Mouse (Mus musculus): ENCODE results near the gene Gm14190. TPM values are rescaled to one million over a fixed set of nuclear protein-coding genes. Genes with fewer than 3 reads are reported as not detected.
"Not testable (repeated sequence)": the region's sequence is repeated elsewhere in the genome, so short reads cannot be mapped to it uniquely, and the experiment has no call there.

Gm14190 gene
- polyA plus RNA-seq, 1 experiment from 2014 or later: not detected

GRCm38 (mm10) chr11:99662802-99663201 is 27.7 kb downstream of the Gm14190 start:
- TF ChIP-seq EP300 (IDR thresholded peaks at IDR 0.05; ENCODE audit: low read depth) (no peak), CTCF (IDR thresholded peaks at IDR 0.05; ENCODE audit: low read depth) (no peak)
- WGBS (ENCODE audit: insufficient replicate concordance): 78% methylated on average over 10 of the region's 10 CpGs
- no peaks in the 10 kb centered on the region for H3K27me3 ChIP-seq (ENCODE audit: insufficient read depth, low read length)
- ATAC-seq (no peak), DNase-seq (no peak)
- no peaks in the 10 kb centered on the region for H3K4me1 ChIP-seq (ENCODE audit: insufficient read depth)
- no peaks in the 10 kb centered on the region for H3K36me3 ChIP-seq (replicated peaks; ENCODE audit: insufficient read depth, low read length)
- H3K9ac ChIP-seq (replicated peaks): no peak overlapping the region
- no peaks in the 10 kb centered on the region for H3K9me3 ChIP-seq (ENCODE audit: low read length)
- H3K27ac ChIP-seq (ENCODE audit: low read depth): no peak overlapping the region
- no peak overlapping the region for H3K4me2 ChIP-seq (ENCODE audit: low read depth, low read length)
- H3K4me3 ChIP-seq (ENCODE audit: low read depth, low read length): no peak overlapping the region

- Histone ChIP-seq H3K9ac (replicated peaks) (no peak overlapping the region), H3K27me3 (ENCODE audit: insufficient read depth, low read length) (no peaks in the 10 kb centered on the region), H3K36me3 (replicated peaks; ENCODE audit: insufficient read depth, low read length) (no peaks in the 10 kb centered on the region), H3K4me2 (ENCODE audit: low read depth, low read length) (no peak overlapping the region), H3K27ac (ENCODE audit: low read depth) (no peak overlapping the region), H3K4me1 (ENCODE audit: insufficient read depth) (no peaks in the 10 kb centered on the region), H3K9me3 (ENCODE audit: low read length) (no peaks in the 10 kb centered on the region), H3K4me3 (ENCODE audit: low read depth, low read length) (no peak overlapping the region)
- no peak for TF ChIP-seq CTCF (IDR thresholded peaks at IDR 0.05; ENCODE audit: low read depth)
- TF ChIP-seq EP300 (IDR thresholded peaks at IDR 0.05; ENCODE audit: low read depth): no peak
- no peak for DNase-seq
- ATAC-seq: no peak
- WGBS (ENCODE audit: insufficient replicate concordance): 80% methylated on average over 4 of the region's 4 CpGs
Measured at GRCm38 (mm10) chr11:99659256-99659655, 31.3 kb downstream of the Gm14190 start.

GRCm38 (mm10) chr11:99658467-99659010 is 32.0 kb downstream of the Gm14190 start, which contains the start of gene Gm11563:
Gene Gm11563 (minus strand): TSS chr11:99658960.
- DNase-seq; H3K4me2 ChIP-seq (ENCODE audit: low read depth, low read length); H3K27me3 ChIP-seq (ENCODE audit: insufficient read depth, low read length); H3K4me3 ChIP-seq (ENCODE audit: low read depth, low read length); H3K36me3 ChIP-seq (replicated peaks; ENCODE audit: insufficient read depth, low read length); H3K27ac ChIP-seq (ENCODE audit: low read depth); H3K9me3 ChIP-seq (ENCODE audit: low read length); H3K9ac ChIP-seq (replicated peaks); ATAC-seq; H3K4me1 ChIP-seq (ENCODE audit: insufficient read depth): not testable (repeated sequence)
- 60% methylated on average over 10 of the region's 10 CpGs for WGBS (ENCODE audit: insufficient replicate concordance)

GRCm38 (mm10) chr11:99657051-99657450 is 33.5 kb downstream of the Gm14190 start:
- Histone ChIP-seq H3K36me3 (replicated peaks; ENCODE audit: insufficient read depth, low read length) (no peaks in the 10 kb centered on the region), H3K4me3 (ENCODE audit: low read depth, low read length) (no peak overlapping the region), H3K4me1 (ENCODE audit: insufficient read depth) (no peaks in the 10 kb centered on the region), H3K27me3 (ENCODE audit: insufficient read depth, low read length) (no peaks in the 10 kb centered on the region), H3K27ac (ENCODE audit: low read depth) (no peak overlapping the region), H3K4me2 (ENCODE audit: low read depth, low read length) (no peak overlapping the region), H3K9me3 (ENCODE audit: low read length) (no peaks in the 10 kb centered on the region), H3K9ac (replicated peaks) (no peak overlapping the region)
- TF ChIP-seq EP300 (IDR thresholded peaks at IDR 0.05; ENCODE audit: low read depth) (no peak), CTCF (IDR thresholded peaks at IDR 0.05; ENCODE audit: low read depth) (no peak)
- no peak for ATAC-seq
- 55% methylated on average over 5 of the region's 5 CpGs for WGBS (ENCODE audit: insufficient replicate concordance)
- no peak for DNase-seq

- no peak for DNase-seq
- Histone ChIP-seq H3K4me3 (ENCODE audit: low read depth, low read length) (no peak within 1 kb of the TSS), H3K36me3 (replicated peaks; ENCODE audit: insufficient read depth, low read length) (no peaks in the 10 kb centered on the region), H3K27me3 (ENCODE audit: insufficient read depth, low read length) (no peaks in the 10 kb centered on the region), H3K9ac (replicated peaks) (no peak within 1 kb of the TSS), H3K9me3 (ENCODE audit: low read length) (no peaks in the 10 kb centered on the region), H3K4me2 (ENCODE audit: low read depth, low read length) (no peak within 1 kb of the TSS), H3K4me1 (ENCODE audit: insufficient read depth) (no peaks in the 10 kb centered on the region), H3K27ac (ENCODE audit: low read depth) (no peak within 1 kb of the TSS)
- no peak for TF ChIP-seq CTCF (IDR thresholded peaks at IDR 0.05; ENCODE audit: low read depth)
- TF ChIP-seq EP300 (IDR thresholded peaks at IDR 0.05; ENCODE audit: low read depth): no peak
- ATAC-seq: no peak
- 57% methylated on average over 2 of the region's 2 CpGs for WGBS (ENCODE audit: insufficient replicate concordance)
Measured at GRCm38 (mm10) chr11:99650136-99650535, 40.4 kb downstream of the Gm14190 start, which contains the start of gene Gm11555. Gene Gm11555 (minus strand): TSS chr11:99650236.

GRCm38 (mm10) chr11:99646444-99646843 is 44.1 kb downstream of the Gm14190 start:
- WGBS (ENCODE audit: insufficient replicate concordance): 85% methylated on average over 15 of the region's 15 CpGs
- no peaks in the 10 kb centered on the region for H3K9me3 ChIP-seq (ENCODE audit: low read length)
- TF ChIP-seq EP300 (IDR thresholded peaks at IDR 0.05; ENCODE audit: low read depth) (no peak), CTCF (IDR thresholded peaks at IDR 0.05; ENCODE audit: low read depth) (no peak)

GRCm38 (mm10) chr11:99644351-99644750 is 46.2 kb downstream of the Gm14190 start:
- no peaks in the 10 kb centered on the region for H3K27me3 ChIP-seq (ENCODE audit: insufficient read depth, low read length)
- no peak overlapping the region for H3K4me2 ChIP-seq (ENCODE audit: low read depth, low read length)
- H3K9me3 ChIP-seq (ENCODE audit: low read length): no peaks in the 10 kb centered on the region
- ATAC-seq (no peak), DNase-seq (no peak)
- no peak for TF ChIP-seq CTCF (IDR thresholded peaks at IDR 0.05; ENCODE audit: low read depth)
- no peak for TF ChIP-seq EP300 (IDR thresholded peaks at IDR 0.05; ENCODE audit: low read depth)
- no peak overlapping the region for H3K4me3 ChIP-seq (ENCODE audit: low read depth, low read length)
- H3K9ac ChIP-seq (replicated peaks): no peak overlapping the region
- no peaks in the 10 kb centered on the region for H3K4me1 ChIP-seq (ENCODE audit: insufficient read depth)
- WGBS (ENCODE audit: insufficient replicate concordance): 71% methylated on average over 3 of the region's 3 CpGs
- H3K27ac ChIP-seq (ENCODE audit: low read depth): no peak overlapping the region
- H3K36me3 ChIP-seq (replicated peaks; ENCODE audit: insufficient read depth, low read length): no peaks in the 10 kb centered on the region

More at GRCm38 (mm10) chr11:99646444-99646843, 44.1 kb downstream of the Gm14190 start:
- DNase-seq (no peak), ATAC-seq (no peak)
- Histone ChIP-seq H3K4me3 (ENCODE audit: low read depth, low read length) (no peak overlapping the region), H3K36me3 (replicated peaks; ENCODE audit: insufficient read depth, low read length) (no peaks in the 10 kb centered on the region), H3K4me2 (ENCODE audit: low read depth, low read length) (no peak overlapping the region), H3K9ac (replicated peaks) (no peak overlapping the region), H3K27me3 (ENCODE audit: insufficient read depth, low read length) (no peaks in the 10 kb centered on the region), H3K4me1 (ENCODE audit: insufficient read depth) (no peaks in the 10 kb centered on the region), H3K27ac (ENCODE audit: low read depth) (no peak overlapping the region)

- H3K27ac ChIP-seq (ENCODE audit: low read depth); H3K36me3 ChIP-seq (replicated peaks; ENCODE audit: insufficient read depth, low read length); H3K4me3 ChIP-seq (ENCODE audit: low read depth, low read length); H3K27me3 ChIP-seq (ENCODE audit: insufficient read depth, low read length); H3K9ac ChIP-seq (replicated peaks); H3K4me2 ChIP-seq (ENCODE audit: low read depth, low read length); H3K4me1 ChIP-seq (ENCODE audit: insufficient read depth); H3K9me3 ChIP-seq (ENCODE audit: low read length); DNase-seq; ATAC-seq: not testable (repeated sequence)
- 75% methylated on average over 9 of the region's 9 CpGs for WGBS (ENCODE audit: insufficient replicate concordance)
Measured at GRCm38 (mm10) chr11:99643635-99644139, 46.9 kb downstream of the Gm14190 start, which contains the start of gene Krtap4-7. Gene Krtap4-7 (minus strand): TSS chr11:99644089.
